Mouse (Mus musculus): ENCODE measurements at regions not wholly inside any gene's neighbourhood (a gene's known extent, or its start where the extent isn't known, plus 50 kb on each side); places are given as distances from the start of the nearest gene placed in this dataset.
A peak's percentile ranks its signal among the peaks of the same experiment; 100 is the strongest.

- peak; percentile 1 for DNase-seq
Observed at GRCm38 (mm10) chr4:24019178-24020104, 476.8 kb upstream of the Mms22l start.

Data from cerebellum, adult 8-10 months (tissue).